Mouse (Mus musculus) megakaryocyte progenitor cell, adult 5-6 weeks (primary cell): ENCODE measurements around the gene Vmn1r101. TPM values are rescaled to one million over a fixed set of nuclear protein-coding genes. Genes with fewer than 3 reads are reported as not detected.
"Not testable (repeated sequence)": the region's sequence is repeated elsewhere in the genome, so short reads cannot be mapped to it uniquely, and the experiment has no call there.

ENCODE experiments used
- ATAC-seq: replicated peaks from 2 replicates; pipeline ENCODE4 v1.8.0; 2016; ENCODE audit warnings: mild to moderate bottlenecking, moderate TSS enrichment, inconsistent platforms; ENCODE audit not compliant: poor library complexity
- total RNA-seq, 2 experiments: library from RNA; stranded (forward) in 1 of 2; stranded (reverse) in 1 of 2; fragments of 157-497, 149-512 nt in 1 of 2; fragments of 200-1000 nt in 1 of 2; gene quantifications; 2 replicates each; pipeline versions ENCODE4 v1.2.3 to v1.2.4; 2015 to 2017

The Vmn1r101 gene
- total RNA-seq (2015) (not detected in 2 replicates), total RNA-seq (2017) (not detected in 2 replicates)

DNA sequence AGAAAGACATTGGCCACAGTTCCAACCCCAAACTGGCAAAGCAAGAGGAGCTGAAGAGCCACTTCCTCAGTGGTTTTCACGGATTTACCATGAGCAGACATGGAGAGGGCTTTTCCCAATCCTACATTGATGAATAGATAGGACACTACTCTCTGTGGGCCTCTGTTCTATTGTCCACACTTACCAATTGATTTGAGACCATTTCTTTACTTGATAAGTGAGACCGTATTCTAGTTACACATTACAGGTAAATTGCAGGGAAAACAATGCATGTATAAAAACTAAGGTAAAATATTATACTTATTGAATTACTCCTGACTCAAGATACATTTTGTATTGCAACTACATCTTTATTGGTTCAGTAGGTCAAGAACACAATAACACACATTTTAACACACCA is at the start of gene Vmn1r101:
TSS of gene Vmn1r101 (minus strand) at position 101 of the 400 bp plus-strand sequence.
- not testable (repeated sequence) for ATAC-seq

DNA sequence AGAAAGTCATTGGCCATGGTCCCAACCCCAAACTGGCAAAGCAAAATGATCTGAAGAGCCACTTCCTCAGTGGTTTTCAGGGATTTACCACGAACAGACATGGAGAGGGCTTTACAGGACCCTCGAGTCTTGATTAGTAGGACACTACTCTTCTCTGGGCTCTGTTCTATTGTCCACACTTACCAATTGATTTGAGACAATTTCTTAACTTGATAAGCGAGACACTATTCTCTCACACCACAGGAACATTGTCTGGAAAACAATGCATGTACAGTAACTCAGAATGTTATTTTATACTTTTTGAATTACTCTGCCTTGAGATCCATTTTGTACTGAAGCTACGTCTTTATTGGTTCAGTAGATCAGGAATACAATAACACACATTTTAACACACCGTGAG is 32.4 kb upstream of the Vmn1r101 start, which contains the start of gene Gm10670:
TSS of gene Gm10670 (minus strand) at position 101 of the 400 bp plus-strand sequence.
- not testable (repeated sequence) for ATAC-seq

GRCm38 (mm10) chr7:20417642-20418041 is 24.8 kb downstream of the Vmn1r101 start, which contains the start of gene Vmn1r100:
Gene Vmn1r100, plus strand, starts transcription at chr7:20417942.
- ATAC-seq, result not testable (repeated sequence)

Other genes starting within 250 kb of the Vmn1r101 start
- not detected in 2 replicates for gene Vmn1r95, start 248.9 kb downstream of the Vmn1r101 start, total RNA-seq (2015)
- gene Vmn1r95, start 248.9 kb downstream of the Vmn1r101 start, total RNA-seq (2017), result not detected in 2 replicates
- gene Gm6164, start 237.0 kb downstream of the Vmn1r101 start, total RNA-seq (2015), result not detected in 2 replicates
- not detected in 2 replicates for gene Gm6164, start 237.0 kb downstream of the Vmn1r101 start, total RNA-seq (2017)
- not detected in 2 replicates for gene Gm4498, start 208.8 kb downstream of the Vmn1r101 start, total RNA-seq (2015)
- gene Gm4498, start 208.8 kb downstream of the Vmn1r101 start, total RNA-seq (2017), result not detected in 2 replicates
- not detected in 2 replicates for gene Gm5890, start 179.8 kb downstream of the Vmn1r101 start, total RNA-seq (2015)
- gene Gm5890, start 179.8 kb downstream of the Vmn1r101 start, total RNA-seq (2017), result not detected in 2 replicates
- not detected in 2 replicates for gene Gm4133, start 108.5 kb downstream of the Vmn1r101 start, total RNA-seq (2015)
- gene Gm4133, start 108.5 kb downstream of the Vmn1r101 start, total RNA-seq (2017), result not detected in 2 replicates
- gene Gm5728, start 67.2 kb downstream of the Vmn1r101 start, total RNA-seq (2015), result not detected in 2 replicates
- not detected in 2 replicates for gene Gm5728, start 67.2 kb downstream of the Vmn1r101 start, total RNA-seq (2017)
- gene Vmn1r100, start 24.7 kb downstream of the Vmn1r101 start, total RNA-seq (2015), result not detected in 2 replicates
- not detected in 2 replicates for gene Vmn1r100, start 24.7 kb downstream of the Vmn1r101 start, total RNA-seq (2017)
- not detected in 2 replicates for gene Gm10670, start 32.3 kb upstream of the Vmn1r101 start, total RNA-seq (2015)
- not detected in 2 replicates for gene Gm10670, start 32.3 kb upstream of the Vmn1r101 start, total RNA-seq (2017)
- not detected in 2 replicates for gene Vmn1r103, start 67.9 kb upstream of the Vmn1r101 start, total RNA-seq (2015)
- not detected in 2 replicates for gene Vmn1r103, start 67.9 kb upstream of the Vmn1r101 start, total RNA-seq (2017)
- not detected in 2 replicates for gene Vmn1r104, start 91.2 kb upstream of the Vmn1r101 start, total RNA-seq (2015)
- gene Vmn1r104, start 91.2 kb upstream of the Vmn1r101 start, total RNA-seq (2017), result not detected in 2 replicates
- gene Gm5726, start 103.2 kb upstream of the Vmn1r101 start, total RNA-seq (2015), result not detected in 2 replicates
- gene Gm5726, start 103.2 kb upstream of the Vmn1r101 start, total RNA-seq (2017), result not detected in 2 replicates
- gene Gm4141, start 133.6 kb upstream of the Vmn1r101 start, total RNA-seq (2015), result not detected in 2 replicates
- gene Gm4141, start 133.6 kb upstream of the Vmn1r101 start, total RNA-seq (2017), result not detected in 2 replicates
- gene Gm4513, start 156.4 kb upstream of the Vmn1r101 start, total RNA-seq (2015), result not detected in 2 replicates
- gene Gm4513, start 156.4 kb upstream of the Vmn1r101 start, total RNA-seq (2017), result not detected in 2 replicates
- gene Vmn1r107, start 226.3 kb upstream of the Vmn1r101 start, total RNA-seq (2015), result not detected in 2 replicates
- gene Vmn1r107, start 226.3 kb upstream of the Vmn1r101 start, total RNA-seq (2017), result not detected in 2 replicates